Mouse (Mus musculus) ES-Bruce4 (cell line): ENCODE data around the gene 9930022D16Rik. TPM values are rescaled to one million over a fixed set of nuclear protein-coding genes. Genes with fewer than 3 reads are reported as not detected.

Experiments used
- H3K27ac ChIP-seq: 2 replicates; pipeline ENCODE4 v1.5.1; 2012; ENCODE audit warnings: low read length, inconsistent platforms; ENCODE audit not compliant: insufficient read depth
- H3K27me3 ChIP-seq: 2 replicates; pipeline ENCODE4 v1.6.1; 2012; ENCODE audit warnings: mild to moderate bottlenecking, low read length, inconsistent platforms; ENCODE audit not compliant: control insufficient read depth, poor library complexity, insufficient read depth, severe bottlenecking
- H3K36me3 ChIP-seq: 2 replicates; pipeline ENCODE4 v1.6.1; 2012; ENCODE audit warnings: inconsistent platforms, mild to moderate bottlenecking, low read length, moderate library complexity; ENCODE audit not compliant: control insufficient read depth, poor library complexity, insufficient read depth, severe bottlenecking
- H3K4me1 ChIP-seq: one replicate; pipeline ENCODE4 v1.8.1; 2011; ENCODE audit warnings: low read length; ENCODE audit not compliant: control insufficient read depth, insufficient read depth
- H3K4me3 ChIP-seq: 2 replicates; pipeline ENCODE4 v1.5.1; 2011; ENCODE audit warnings: low read depth, mild to moderate bottlenecking, low read length
- H3K9ac ChIP-seq: 2 replicates; pipeline ENCODE4 v1.6.1; 2012; ENCODE audit warnings: low read depth, mild to moderate bottlenecking, inconsistent platforms; ENCODE audit not compliant: poor library complexity, severe bottlenecking
- H3K9me3 ChIP-seq: replicated peaks from 2 replicates; pipeline ENCODE4 v1.6.1; 2012; ENCODE audit warnings: mild to moderate bottlenecking, low read length, inconsistent platforms; ENCODE audit not compliant: control insufficient read depth, poor library complexity, insufficient read depth, severe bottlenecking
- CTCF ChIP-seq: IDR thresholded peaks from one replicate; pipeline ENCODE4 v1.8.1; 2011; ENCODE audit warnings: low read depth, low read length
- EP300 ChIP-seq: IDR thresholded peaks from 2 replicates; pipeline ENCODE4 v1.6.1; 2011; ENCODE audit warnings: low read depth, low read length; ENCODE audit not compliant: insufficient read depth
- POLR2A ChIP-seq: IDR thresholded peaks from one replicate; pipeline ENCODE4 v1.8.1; 2011; ENCODE audit warnings: low read length; ENCODE audit not compliant: insufficient read depth
- polyA plus RNA-seq: library from polyadenylated mRNA; stranded (reverse); fragments of >200 nt; gene quantifications from 2 replicates; pipeline ENCODE4 v1.2.4, GENCODE M21; 2011; ENCODE audit warnings: low read depth; ENCODE audit not compliant: missing spikeins, insufficient read depth, insufficient read length

9930022D16Rik gene
- polyA plus RNA-seq, 1 experiment, result not detected

- no peak for TF ChIP-seq POLR2A
- no peak for TF ChIP-seq CTCF
- TF ChIP-seq EP300, result no peak
- no peak overlapping the region for H3K4me3 ChIP-seq
- H3K36me3 ChIP-seq, result no peaks in the 10 kb centered on the region
- no peaks in the 10 kb centered on the region for H3K27me3 ChIP-seq
- H3K9ac ChIP-seq, result no peak overlapping the region
- H3K4me1 ChIP-seq, result no peaks in the 10 kb centered on the region
- H3K27ac ChIP-seq, result no peak overlapping the region
- H3K9me3 ChIP-seq, result no peaks in the 10 kb centered on the region
Measured at GRCm38 (mm10) chr11:109440641-109441040, 26.9 kb downstream of the 9930022D16Rik start.

- TF ChIP-seq CTCF (peak; percentile 85), POLR2A (no peak)
- H3K9me3 ChIP-seq, result no peaks in the 10 kb centered on the region
- H3K27ac ChIP-seq, result no peak overlapping the region
- H3K4me1 ChIP-seq, result no peaks in the 10 kb centered on the region
- no peak overlapping the region for H3K4me3 ChIP-seq
- H3K27me3 ChIP-seq, result no peaks in the 10 kb centered on the region
- H3K36me3 ChIP-seq, result no peaks in the 10 kb centered on the region
- H3K9ac ChIP-seq, result no peak overlapping the region
Measured at GRCm38 (mm10) chr11:109441119-109441518, 27.4 kb downstream of the 9930022D16Rik start.

GRCm38 (mm10) chr11:109442166-109442730 is 28.5 kb downstream of the 9930022D16Rik start:
- Histone ChIP-seq H3K27ac (no peak overlapping the region), H3K4me3 (no peak overlapping the region), H3K9me3 (no peaks in the 10 kb centered on the region), H3K9ac (no peak overlapping the region), H3K36me3 (no peaks in the 10 kb centered on the region), H3K4me1 (no peaks in the 10 kb centered on the region), H3K27me3 (no peaks in the 10 kb centered on the region)
- TF ChIP-seq POLR2A, result no peak
- no peak for TF ChIP-seq EP300
- TF ChIP-seq CTCF, result no peak

- Histone ChIP-seq H3K4me1 (no peaks in the 10 kb centered on the region), H3K9ac (no peak overlapping the region), H3K27ac (no peak overlapping the region), H3K9me3 (no peaks in the 10 kb centered on the region), H3K4me3 (no peak overlapping the region), H3K27me3 (no peaks in the 10 kb centered on the region), H3K36me3 (no peaks in the 10 kb centered on the region)
- TF ChIP-seq CTCF (no peak), POLR2A (no peak), EP300 (no peak)
Measured at GRCm38 (mm10) chr11:109443468-109444263, 29.9 kb downstream of the 9930022D16Rik start.

GRCm38 (mm10) chr11:109444600-109444999 is 30.9 kb downstream of the 9930022D16Rik start:
- Histone ChIP-seq H3K4me1 (no peaks in the 10 kb centered on the region), H3K9me3 (no peaks in the 10 kb centered on the region), H3K4me3 (no peak overlapping the region), H3K36me3 (no peaks in the 10 kb centered on the region), H3K9ac (no peak overlapping the region), H3K27me3 (no peaks in the 10 kb centered on the region), H3K27ac (no peak overlapping the region)
- no peak for TF ChIP-seq EP300
- TF ChIP-seq POLR2A, result no peak
- peak; percentile 74 for TF ChIP-seq CTCF

GRCm38 (mm10) chr11:109445438-109446035 is 31.8 kb downstream of the 9930022D16Rik start:
- Histone ChIP-seq H3K9me3 (no peaks in the 10 kb centered on the region), H3K4me3 (no peak overlapping the region), H3K27ac (no peak overlapping the region), H3K27me3 (no peaks in the 10 kb centered on the region), H3K9ac (no peak overlapping the region), H3K36me3 (no peaks in the 10 kb centered on the region), H3K4me1 (no peaks in the 10 kb centered on the region)
- no peak for TF ChIP-seq EP300
- TF ChIP-seq CTCF, result peak; percentile 51
- TF ChIP-seq POLR2A, result no peak
